Mouse (Mus musculus) G1E (cell line): ENCODE data around the gene Itgb6.

Experiments
- CTCF ChIP-seq: IDR thresholded peaks from 2 replicates; pipeline ENCODE4 v1.5.1; 2012; ENCODE audit warnings: low read depth, low read length, inconsistent platforms, mixed read lengths
- GATA2 ChIP-seq: IDR thresholded peaks from 2 replicates; pipeline ENCODE4 v1.6.1; 2012; ENCODE audit warnings: low read depth, low read length, inconsistent platforms, borderline replicate concordance

GRCm38 (mm10) chr2:60659993-60660392 lies 62.5 kb downstream of the Itgb6 start:
- TF ChIP-seq CTCF (no peak), GATA2 (no peak)
